Mouse (Mus musculus) layer of hippocampus, adult 9-10 months (tissue): ENCODE data around the gene Tbc1d2.

ENCODE experiments used
- DNase-seq: peaks from one replicate; pipeline ENCODE4 v3.0.0; 2022; ENCODE audit warnings: low spot score

Gene Tbc1d2

DNA sequence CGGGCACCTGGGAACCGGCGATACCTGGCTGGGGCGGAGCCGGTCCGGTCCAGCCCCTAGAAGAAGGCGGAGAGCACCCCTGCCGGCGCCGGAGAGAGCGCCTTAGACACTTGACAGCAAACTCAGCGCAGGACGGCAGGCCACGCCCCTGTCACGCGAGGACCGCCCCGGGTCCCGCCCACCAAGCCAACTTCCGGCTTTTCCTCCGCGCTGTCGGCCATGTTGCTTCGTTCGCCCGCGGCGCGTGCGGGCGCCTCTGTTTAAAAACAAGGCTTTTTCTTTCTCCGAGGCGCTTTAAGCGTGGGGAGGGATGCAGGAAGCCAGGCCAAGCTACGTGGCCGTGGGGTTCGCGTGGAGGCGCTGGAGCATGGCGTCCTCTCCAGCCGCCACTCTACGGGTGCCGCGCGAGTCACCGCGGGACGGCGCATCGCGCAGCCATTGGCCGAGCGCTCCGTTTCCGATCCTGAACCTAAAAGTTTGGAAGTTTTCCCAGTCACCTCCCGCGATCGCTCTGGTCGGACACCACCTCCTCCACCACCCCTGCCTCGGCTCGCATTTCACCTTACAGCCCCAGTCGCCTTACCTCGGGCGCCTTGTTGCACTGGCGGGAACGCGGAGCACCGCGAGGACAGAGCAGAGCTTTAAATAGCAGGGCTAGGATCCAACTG is at the start of gene Tbc1d2:
Tbc1d2 (minus strand) TSS at position 124 of the 668 bp plus-strand sequence.
- peak; percentile 69 for DNase-seq

DNA sequence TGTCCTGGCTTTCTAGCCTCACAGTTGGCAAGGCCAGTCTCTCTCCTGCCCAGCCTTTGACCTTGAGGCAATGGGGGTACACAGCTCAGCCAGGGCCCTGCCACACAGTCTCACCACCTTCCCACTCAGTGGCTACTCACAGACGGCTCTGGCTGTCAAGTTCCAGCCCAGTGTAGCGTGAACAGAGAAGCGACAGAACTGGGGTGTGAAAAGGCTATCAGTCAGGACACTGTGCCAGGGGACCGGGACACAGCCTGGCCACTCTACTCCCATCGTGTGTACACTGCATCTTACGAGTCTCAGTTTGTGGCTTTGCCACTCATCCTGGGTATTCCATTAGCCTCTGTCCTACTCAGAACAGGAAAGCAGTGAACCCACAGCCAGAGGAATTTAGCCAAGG is 46.5 kb upstream of the Tbc1d2 start:
- DNase-seq: no peak

DNA sequence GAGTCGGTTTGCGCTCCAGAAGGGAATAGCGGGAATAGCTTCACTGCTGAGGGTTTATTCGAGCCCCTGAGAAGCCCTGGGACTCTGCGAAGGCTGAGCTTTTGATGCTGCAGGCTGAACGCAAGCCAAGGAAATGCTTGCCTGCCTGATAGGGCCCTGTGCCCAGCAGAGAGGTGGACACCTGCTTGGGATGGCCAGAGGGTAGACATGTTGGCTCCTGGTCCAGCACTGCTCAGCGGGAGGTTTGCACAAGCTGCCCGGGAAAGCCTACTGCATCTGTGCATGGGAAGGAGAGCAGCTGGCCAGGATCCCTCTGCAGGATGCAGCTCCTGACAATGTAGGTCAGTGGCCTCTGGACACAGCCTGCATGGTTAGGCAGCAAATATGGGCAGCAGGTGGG is 40.6 kb upstream of the Tbc1d2 start:
- no peak for DNase-seq

DNA sequence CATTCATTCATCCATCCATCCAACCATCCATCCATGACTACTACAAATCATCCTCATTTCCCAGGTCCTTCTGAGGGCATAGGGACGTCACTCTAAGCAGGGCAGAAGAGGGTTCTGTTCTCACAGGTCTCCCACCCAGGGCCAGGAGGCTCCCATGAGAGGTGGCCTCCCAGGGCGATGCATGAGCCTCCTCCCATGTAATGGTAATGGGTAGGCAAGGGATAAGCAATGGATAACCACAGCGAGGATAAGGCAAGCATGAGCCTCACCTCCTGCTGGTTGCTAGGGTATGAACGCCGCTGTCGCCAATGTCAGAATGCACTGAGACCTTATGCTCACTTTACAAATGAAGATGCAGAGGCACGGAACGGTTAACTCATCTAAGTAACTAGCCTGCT is 40.0 kb upstream of the Tbc1d2 start:
- DNase-seq: no peak

DNA sequence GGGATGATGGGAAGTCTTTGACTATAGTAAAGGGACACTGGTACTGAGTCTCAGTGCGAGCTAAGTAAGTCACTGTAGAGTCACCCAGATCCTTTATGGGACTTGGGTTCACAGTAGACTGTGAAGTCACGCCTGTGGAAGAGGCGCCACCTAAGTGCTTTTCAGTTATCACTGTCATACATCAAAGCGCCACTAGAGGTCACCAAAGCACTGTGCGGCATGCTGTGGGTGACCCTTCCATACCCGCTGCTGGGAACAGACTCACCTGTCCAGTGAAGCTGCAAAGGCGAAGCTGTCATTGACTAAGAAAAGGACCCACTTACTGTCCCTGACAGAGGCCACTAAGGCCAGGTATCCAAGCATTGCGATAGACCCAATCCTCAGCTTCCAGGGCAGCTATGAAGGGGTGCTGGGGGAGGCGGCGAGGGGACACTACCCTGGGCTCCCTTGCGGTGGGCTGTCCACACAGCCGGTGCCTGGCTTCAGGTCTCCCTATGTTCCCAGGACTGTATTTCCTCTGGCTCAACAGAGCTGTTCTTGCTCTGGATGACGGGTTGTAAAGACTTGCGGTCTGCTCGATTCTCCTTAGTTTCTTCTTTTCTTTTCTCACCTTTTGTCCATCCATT is 39.5 kb upstream of the Tbc1d2 start:
- peak; percentile 57 for DNase-seq

DNA sequence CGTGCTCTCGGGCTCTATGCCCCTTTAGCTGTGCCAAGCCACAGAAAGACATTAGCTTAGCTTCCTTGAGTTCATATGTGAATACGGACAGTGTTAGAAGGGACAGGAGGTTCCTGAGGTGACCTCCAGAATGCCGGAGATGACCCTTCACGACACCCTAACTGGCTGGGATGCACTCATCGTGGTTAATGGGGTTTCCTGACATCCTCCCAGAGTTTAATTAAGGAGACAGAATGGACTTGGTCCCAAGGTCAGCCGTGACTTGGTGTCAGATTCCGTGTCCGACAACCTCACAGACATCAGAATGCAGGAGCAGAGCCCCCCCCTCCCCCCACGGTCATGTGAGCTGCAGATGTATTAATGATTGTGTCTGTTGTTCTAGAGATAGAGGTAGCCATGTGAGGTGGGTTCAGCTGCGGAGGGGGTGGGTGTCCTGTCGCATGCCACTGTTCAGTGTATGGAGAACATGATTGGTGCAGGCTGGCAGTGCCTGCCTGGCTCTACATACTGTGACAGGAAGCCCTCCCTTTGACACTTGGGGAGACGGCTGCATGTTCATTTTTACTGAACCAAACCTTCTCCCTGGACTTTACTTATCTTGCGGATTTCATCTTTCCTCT is 38.3 kb upstream of the Tbc1d2 start:
- no peak for DNase-seq

DNA sequence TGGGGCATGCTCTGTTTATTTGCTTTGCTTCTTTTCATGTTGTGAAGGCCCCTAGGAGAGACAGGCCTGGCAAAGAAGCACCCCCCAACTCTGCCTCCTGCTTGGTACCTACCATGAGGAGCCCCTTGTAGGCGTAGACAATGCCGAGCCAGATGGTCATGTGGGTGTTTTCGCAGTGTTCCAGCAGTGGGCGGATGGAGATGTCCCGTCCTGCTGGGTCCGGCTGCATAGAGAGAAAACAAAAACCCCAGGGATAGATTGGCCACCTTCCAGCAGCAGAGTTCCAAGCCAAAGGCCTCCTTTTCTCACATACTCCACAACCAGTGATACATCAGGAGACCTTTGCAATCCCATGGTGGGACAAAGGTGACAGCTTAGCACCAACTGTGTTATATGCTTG is 34.2 kb upstream of the Tbc1d2 start:
- DNase-seq: peak; percentile 63

DNA sequence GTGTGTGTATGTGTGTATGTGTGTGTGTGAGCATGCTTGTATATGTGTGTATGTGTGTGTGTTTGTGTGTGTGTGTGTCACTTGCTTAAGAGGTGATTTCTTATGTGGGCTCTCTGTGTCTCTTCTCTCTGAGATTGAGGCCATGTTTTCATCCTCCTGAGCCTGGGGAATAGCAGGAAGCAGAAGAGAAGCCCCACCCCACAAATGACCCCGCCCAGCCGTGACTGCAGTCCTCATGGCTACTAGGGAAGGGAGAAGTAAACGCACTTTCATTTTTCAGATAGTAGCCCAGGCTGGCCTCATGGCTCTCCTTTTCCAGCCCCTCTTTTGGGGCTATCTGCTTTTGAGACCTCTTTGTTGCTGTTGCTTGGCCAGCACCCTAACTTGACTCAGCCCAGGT is 26.6 kb upstream of the Tbc1d2 start:
- no peak for DNase-seq

DNA sequence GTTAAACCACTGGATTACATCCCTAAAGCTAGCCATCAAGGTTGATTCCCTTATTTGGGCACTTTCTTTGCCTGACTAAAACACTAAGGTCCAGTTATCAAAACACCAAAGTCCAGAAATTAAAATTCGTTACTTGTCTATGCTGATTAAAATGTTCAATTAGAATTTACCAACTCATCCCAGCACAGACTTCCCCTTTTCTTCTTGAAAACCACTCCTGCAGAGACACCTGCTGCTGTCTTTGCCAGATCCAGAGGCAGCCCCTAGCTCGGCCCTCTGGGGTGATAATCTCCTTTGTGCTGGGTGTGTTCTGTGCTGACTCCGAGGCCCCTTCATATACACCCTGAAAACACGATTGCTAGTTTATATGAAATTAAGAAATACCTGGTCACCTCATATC is 26.0 kb upstream of the Tbc1d2 start:
- DNase-seq: no peak

DNA sequence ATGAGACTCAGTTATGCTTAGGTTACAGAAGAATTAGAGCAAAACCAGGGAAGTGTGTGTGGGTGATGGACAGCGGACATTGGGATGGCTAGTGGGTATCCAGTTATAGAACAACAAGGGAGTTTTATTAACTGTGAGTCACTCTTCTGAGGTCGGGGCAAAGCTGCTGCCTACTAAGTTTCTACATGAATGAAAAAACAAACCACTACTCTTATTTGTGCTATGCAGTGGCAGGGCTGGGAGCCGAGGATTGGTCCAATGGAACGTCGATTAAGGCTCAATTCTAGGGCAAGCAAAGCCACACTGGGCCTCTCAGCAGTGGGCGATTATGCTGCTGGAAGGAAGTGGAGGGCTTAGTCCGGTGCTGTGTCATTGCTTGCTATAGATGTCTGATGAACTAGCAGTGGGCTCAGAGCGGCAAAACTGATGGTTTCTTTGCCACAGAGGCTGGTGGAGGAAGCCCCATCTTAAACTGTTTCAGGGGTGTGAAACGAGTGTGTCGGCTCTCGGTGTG is 25.3 kb upstream of the Tbc1d2 start:
- DNase-seq: no peak

DNA sequence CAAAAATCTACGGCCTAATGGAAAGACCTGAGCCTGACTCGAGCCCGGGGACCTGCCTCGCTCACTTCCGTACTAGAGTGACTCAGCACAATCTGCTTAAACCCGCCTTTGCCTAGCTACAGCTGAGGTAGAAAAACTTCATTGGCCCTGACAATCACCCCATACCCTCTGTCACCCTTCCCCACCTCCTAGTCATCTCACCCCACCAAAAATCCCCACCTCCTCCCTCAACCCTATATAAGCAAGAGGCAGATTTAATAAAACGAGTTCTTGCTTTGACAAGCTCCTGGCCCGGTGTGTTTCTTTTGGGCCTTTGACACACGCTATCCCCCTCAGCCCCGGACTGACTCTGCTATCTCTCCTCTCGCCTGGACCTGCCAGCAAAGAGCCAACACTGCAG is 18.6 kb upstream of the Tbc1d2 start:
- no peak for DNase-seq

DNA sequence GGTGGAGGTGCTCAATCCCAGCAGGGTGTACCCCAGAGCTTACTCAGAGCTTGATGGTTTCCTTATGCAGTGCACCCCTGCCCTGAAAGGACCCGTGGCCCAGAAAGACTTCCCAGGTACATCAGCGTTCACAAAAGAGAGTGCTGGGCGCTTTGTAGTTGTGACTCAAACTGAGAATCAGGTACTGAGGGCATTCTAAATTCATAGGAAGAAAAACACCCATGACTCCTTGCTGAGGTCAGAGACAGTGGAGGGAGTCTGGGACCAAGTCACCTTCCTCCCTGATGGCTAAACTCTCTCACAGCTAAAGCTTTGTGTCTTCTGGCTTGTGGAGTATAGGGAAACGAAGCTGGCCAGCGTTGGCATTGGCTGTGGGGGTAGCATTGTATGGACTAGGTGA is 16.4 kb upstream of the Tbc1d2 start:
- DNase-seq: no peak

DNA sequence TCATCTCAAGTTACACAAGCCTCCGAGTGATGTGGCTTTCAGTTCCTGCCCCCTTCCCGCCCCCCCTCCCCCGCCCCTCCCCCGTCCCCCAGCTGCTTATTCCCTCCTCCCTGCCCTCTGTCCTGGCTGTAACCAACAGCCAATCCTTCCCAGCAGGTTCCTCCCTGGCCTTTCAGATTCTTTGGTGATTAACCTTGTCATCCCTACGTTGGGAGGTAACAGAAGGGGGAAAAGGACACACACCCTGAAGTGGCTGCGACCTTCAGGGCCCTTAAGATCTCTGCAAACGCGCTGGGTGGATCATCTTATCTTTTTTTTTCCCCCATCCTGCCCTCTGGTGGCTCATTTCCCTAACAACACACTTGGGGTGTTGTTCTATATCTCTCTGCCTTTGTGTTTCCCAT is 15.4 kb upstream of the Tbc1d2 start:
- no peak for DNase-seq

DNA sequence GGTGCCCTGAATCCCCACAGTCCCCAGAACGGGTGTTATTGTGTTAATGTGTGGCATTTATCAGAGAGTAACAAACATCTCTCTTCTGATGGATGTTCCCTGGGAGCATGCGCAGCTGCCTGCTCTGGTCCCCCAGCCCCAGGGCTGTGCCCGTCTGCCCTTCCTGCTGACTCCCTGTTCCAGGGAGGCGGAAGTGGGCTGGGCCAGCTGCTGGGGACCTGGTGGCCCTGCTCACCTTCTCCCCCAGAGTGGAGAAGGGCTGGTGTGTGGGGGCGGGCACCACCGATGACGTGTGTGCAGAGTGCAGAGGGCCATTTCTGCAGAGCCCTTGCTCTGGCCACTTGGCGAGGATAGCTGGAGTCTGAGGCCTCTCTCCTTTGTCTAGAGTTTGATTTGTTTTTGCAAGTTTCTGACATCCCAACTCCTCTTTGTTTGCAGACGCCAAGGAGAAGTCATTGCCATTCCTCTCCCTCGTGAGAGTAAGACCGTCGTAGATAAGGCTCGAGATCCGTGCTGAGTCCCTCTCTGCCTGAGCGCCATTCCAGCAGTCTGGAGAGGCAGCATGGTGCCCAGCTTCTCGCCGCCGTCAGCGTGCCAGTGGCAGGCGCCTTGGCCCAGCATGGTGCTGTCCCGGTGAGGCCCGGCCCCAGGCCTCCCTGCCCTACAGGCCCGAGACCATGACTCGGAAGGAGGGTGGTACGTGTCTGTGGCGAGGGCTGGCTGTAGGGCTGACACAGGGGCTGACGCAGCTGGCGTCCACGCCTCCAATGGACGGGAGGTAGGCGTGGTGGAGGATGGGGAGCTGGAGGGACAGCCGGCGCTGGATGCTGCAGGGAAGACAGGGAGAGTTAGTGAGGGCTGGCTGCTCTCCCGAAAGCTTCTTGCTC is 14.4 kb upstream of the Tbc1d2 start:
- no peak for DNase-seq

DNA sequence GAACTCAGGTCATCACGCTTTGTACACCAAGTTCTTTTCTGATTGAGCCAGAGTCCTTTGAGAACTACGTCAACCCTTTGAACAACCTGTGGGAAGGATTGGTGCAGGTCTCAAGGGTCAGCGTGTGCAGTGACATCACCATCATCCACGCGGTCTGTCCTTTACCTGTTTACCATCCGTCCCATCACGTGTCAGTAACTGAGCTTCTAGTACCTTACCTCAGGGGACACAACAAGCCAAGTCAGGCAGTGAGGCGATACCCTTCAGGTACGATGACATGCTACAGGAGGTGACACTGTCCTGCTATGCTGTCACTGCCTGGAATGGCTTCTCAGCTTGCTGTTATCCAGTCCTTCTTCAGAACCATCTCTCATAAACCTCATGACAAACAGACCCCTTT is 11.4 kb upstream of the Tbc1d2 start:
- DNase-seq: no peak

DNA sequence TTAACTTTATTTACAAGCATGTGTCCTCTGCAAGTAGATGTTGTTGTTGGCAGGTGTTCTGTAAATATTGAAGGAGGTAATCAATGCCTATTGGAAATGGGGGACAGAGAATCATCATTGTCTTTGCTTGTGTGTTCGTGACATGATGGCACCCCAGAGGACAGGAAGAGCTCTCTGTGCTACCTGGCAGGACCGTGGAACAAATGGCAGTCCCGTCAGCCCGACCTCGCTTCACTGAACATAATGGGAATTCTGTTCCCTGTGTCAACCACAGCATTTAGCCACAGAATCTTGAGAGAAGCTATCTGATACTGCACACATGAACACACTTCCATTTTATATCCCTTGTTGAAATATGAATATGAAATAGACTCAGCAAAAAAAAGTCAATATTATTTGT is 8.9 kb upstream of the Tbc1d2 start:
- no peak for DNase-seq

DNA sequence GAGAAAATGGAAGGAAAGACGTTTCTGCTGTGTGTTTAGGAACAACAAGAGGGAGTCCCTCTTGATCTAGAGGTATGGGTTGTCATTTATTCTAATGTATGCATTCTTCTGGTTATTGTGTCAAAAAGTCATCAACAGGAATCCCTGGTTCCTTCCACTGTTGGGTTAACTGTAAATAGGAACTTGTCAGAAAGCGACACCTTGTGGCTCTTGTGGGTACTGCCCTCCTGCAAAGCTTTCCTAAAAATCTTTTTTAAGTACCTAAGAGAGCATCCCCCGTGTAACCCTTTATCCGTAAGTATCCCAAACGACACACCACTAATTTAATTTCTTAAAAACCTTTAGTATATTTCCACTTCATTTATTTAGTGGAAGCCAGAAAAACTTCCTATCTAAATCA is 7.1 kb upstream of the Tbc1d2 start:
- DNase-seq: no peak

DNA sequence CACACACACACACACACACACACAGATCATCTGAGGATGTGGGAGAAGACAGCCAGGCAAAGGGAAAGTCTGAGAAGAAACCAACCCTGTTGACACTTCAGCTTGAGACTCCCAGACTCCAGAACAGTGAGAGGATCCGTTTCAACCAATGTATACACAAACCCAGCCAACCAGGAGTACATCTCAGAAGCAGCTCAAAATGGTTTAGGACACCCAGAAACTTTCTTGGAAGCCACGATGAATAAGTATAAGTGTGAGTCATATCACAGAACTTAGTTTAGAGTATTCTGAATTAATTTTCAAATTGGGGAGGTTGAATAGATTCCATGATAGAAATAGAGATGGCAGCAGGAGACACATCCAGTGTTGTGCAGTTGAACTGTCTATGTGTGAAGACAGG is 5.9 kb upstream of the Tbc1d2 start:
- no peak for DNase-seq

DNA sequence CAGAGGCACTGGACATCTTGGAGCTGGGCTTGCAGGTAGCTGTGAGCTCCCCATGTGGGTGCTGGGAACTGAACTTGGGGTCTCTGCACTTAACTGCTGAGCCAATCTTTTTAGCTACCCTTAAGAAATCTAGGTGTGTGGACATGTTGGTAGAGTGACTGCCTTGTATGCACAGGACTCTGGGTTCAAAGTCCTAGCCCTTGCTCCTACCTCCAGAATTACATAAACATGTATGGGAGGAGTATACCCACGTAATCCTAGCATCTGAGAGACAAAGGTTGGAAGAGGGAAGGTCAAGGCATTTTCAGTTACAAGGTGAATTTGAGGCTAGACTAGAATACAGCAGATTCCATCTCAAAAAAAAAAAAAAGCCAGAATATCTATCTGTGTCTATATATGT is 5.3 kb upstream of the Tbc1d2 start:
- DNase-seq: no peak

DNA sequence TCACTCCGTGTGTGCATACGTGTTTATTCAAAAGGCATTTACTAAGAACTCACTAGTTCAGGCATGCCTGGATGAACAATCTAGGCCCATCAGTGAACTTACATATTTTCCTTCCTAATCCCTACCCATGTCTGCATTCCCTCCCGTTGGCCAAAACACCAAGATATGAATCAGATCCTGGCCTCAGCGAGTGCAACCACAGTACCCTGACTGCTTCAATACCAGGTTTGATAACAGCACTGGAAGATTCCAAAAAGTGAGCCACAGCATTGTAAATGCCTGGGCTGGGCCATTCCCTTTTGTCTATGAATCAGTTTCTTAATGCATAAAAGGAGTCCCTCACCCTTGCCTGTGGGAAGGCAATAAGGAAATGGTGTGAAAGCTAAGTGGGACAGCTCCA is 848 bp downstream of the Tbc1d2 start:
- no peak for DNase-seq

DNA sequence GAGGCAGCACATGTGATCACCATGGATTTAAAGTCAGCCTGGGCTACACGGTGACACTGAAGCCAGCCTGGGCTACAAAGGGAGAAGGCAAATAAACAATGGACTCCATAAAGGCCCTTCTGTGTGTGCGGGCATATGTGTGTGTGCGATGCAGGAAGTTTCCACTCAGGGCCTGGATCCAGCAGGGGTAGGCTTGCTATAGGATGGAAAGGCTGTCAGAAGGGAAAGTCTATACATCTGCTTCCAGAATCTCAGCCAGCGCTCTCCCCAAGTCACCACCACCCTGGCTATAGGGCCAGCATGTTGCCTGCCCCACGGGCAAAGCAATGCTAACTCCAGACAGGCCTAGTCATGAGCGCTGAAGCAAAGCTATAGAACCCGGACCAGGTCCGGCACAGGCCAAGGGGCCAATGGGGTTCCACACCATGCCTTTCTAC is 6.3 kb downstream of the Tbc1d2 start:
- DNase-seq: no peak

DNA sequence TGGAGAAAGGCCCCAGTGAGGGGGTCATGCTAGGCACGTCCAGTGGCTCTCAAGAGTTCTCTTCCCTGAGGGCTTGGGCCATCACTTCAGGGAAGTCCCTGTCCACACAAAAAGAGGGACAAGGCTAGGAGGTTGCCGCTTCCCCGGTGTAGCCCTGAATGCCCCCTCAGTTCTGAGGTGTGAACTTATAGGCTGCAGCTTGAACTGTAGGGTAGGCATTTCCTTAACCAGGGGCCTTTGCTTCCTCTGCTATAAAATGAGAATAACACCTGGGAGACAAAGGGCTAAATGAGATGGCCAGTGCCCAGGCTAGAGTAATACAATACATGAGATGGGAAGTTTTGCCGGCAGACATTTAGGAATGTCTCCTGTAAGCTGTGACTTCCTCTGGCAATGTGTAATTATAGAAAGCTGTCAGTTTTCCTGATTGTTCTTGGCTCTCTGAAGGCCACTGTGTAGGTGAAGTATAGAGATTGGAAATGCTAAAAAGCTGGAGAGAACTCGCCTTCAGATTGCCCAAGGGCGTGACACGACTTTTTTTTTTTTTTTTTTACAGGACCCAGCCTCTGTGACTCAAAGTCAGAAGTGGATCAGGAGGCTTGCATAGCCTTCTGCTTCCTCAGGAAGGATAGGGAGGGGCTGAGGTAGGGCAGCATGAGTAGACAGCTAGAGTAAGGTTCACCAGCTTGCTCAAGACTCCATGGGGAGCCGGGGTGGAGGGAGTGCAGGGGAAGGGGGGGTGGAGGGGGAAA is 6.9 kb downstream of the Tbc1d2 start:
- DNase-seq: no peak
